Mouse (Mus musculus) layer of hippocampus, adult 6 months (tissue): ENCODE measurements around the gene Olfr325. TPM values are rescaled to one million over a fixed set of nuclear protein-coding genes. Genes with fewer than 3 reads are reported as not detected.

Experiments used
- long read RNA-seq, 2 experiments: library from polyadenylated mRNA; unstranded; transcript quantifications; one replicate each; pipeline ENCODE4 v2.0.0; 2019 to 2020
- polyA plus RNA-seq: library from polyadenylated mRNA; unstranded; fragments of <200 nt; fragmentation: Nextera tagmentation; gene quantifications from 2 replicates; pipeline ENCODE4 v1.2.3, GENCODE M21; 2021

The Olfr325 gene
- polyA plus RNA-seq: not detected in 2 replicates
- long read RNA-seq, experiment 1: 0 reads
- long read RNA-seq, experiment 2: 0 reads

GRCm38 (mm10) chr11:58577430-58577829, at the start of gene Olfr325:
Gene Olfr325 (plus strand): TSS chr11:58577730.

GRCm38 (mm10) chr11:58534736-58535135, 42.8 kb upstream of the Olfr325 start, which contains the start of gene Olfr330:
Gene Olfr330 (minus strand): TSS chr11:58534836.

DNA sequence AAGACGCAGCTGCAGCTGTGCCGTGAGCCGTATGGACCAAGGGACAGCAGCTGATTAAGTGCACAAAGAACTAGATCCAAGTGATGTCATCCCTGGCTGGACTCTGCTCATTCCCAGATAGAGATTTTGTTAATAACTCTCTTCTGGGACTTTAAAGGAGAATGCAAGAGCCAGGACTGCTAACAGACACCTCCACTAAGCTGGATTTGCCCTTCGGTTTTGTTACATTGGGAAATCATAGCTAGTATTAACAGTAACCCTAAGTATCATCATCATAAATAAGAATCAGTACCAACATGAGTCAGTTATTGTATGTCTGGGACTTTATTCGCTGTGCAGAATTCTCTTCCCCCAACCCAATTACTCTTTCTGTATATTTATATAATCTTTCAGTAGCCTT, 31.2 kb upstream of the Olfr325 start, which contains the start of gene Olfr329-ps:
TSS of gene Olfr329-ps (minus strand) at position 101 of the 400 bp plus-strand sequence.

GRCm38 (mm10) chr11:58555536-58555935, 22.0 kb upstream of the Olfr325 start, which contains the start of gene Olfr328:
Gene Olfr328 (minus strand): TSS chr11:58555636.

DNA sequence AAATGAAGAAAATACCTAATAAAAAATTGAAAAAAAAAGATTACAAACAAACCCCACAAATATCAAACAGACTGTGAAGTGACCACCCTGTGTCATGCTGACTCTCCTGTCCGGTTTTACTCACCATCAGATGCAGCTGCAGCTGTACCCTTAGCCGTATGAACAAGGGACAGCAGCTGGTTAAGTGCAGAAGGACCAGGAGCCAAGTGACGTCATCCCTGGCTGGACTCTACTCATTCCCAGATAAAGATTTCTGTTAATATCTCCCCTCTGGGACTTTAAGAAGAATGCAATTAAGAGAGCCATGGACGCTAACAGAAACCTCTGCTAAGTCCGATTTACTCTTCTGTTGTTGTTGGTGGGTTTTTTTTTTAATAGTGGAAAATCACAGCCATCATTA, 7.1 kb upstream of the Olfr325 start, which contains the start of gene Olfr224:
TSS of gene Olfr224 (minus strand) at position 149 of the 400 bp plus-strand sequence.

DNA sequence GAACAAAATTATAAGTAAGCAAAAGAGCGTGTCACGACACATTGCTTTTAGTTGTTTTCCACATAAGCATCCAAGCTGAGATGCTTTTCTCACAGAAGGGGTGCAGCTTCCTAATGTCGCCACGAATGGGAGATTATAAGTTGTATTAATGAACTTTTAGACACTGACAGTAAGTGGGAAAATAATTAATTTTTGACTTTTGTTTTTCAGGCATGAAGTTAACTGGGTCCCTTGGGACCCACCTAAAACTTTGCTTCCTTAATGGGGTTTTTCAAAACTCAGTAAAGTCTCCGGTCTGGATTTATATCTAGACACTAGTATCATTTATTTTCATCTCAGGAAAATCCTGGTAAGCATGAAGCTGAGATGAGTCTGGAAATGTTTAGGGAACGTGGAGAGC, 17.3 kb downstream of the Olfr325 start, which contains the start of gene Olfr324:
TSS of gene Olfr324 (plus strand) at position 301 of the 400 bp plus-strand sequence.

GRCm38 (mm10) chr11:58615975-58616374, 38.4 kb downstream of the Olfr325 start, which contains the start of gene 2210407C18Rik:
Gene 2210407C18Rik (minus strand): TSS chr11:58616075.

GRCm38 (mm10) chr11:58630401-58630800, 52.9 kb downstream of the Olfr325 start, which contains the start of gene Olfr323:
Gene Olfr323 (minus strand): TSS chr11:58630501.

Other genes starting within 250 kb of the Olfr325 start
- 30.0 and 30.5 TPM in 2 replicates for gene Zfp672, start 247.4 kb upstream of the Olfr325 start, polyA plus RNA-seq
- gene Sh3bp5l, start 247.0 kb upstream of the Olfr325 start, polyA plus RNA-seq: 15.5 and 17.7 TPM in 2 replicates
- gene Lypd8, start 198.7 kb upstream of the Olfr325 start, polyA plus RNA-seq: 0.18 TPM in 1 of 2 replicates, not detected in the other
- not detected in 2 replicates for gene 1810065E05Rik, start 156.6 kb upstream of the Olfr325 start, polyA plus RNA-seq
- not detected in 2 replicates for gene Gm12253, start 145.2 kb upstream of the Olfr325 start, polyA plus RNA-seq
- gene Lypd9, start 124.8 kb upstream of the Olfr325 start, polyA plus RNA-seq: not detected in 2 replicates
- gene Olfr30, start 115.5 kb upstream of the Olfr325 start, polyA plus RNA-seq: not detected in 2 replicates
- not detected in 2 replicates for gene Olfr332, start 85.2 kb upstream of the Olfr325 start, polyA plus RNA-seq
- not detected in 2 replicates for gene Olfr331, start 75.2 kb upstream of the Olfr325 start, polyA plus RNA-seq
- gene Olfr330, start 42.9 kb upstream of the Olfr325 start, polyA plus RNA-seq: not detected in 2 replicates
- gene Olfr329-ps, start 31.3 kb upstream of the Olfr325 start, polyA plus RNA-seq: not detected in 2 replicates
- gene Olfr328, start 22.1 kb upstream of the Olfr325 start, polyA plus RNA-seq: not detected in 2 replicates
- gene Olfr224, start 7.2 kb upstream of the Olfr325 start, polyA plus RNA-seq: not detected in 2 replicates
- not detected in 2 replicates for gene Olfr324, start 17.4 kb downstream of the Olfr325 start, polyA plus RNA-seq
- gene 2210407C18Rik, start 38.3 kb downstream of the Olfr325 start, polyA plus RNA-seq: not detected in 2 replicates
- not detected in 2 replicates for gene Olfr323, start 52.8 kb downstream of the Olfr325 start, polyA plus RNA-seq
- not detected in 2 replicates for gene Trim58, start 62.7 kb downstream of the Olfr325 start, polyA plus RNA-seq
- not detected in 2 replicates for gene Olfr322, start 81.1 kb downstream of the Olfr325 start, polyA plus RNA-seq
- gene Olfr320, start 103.4 kb downstream of the Olfr325 start, polyA plus RNA-seq: not detected in 2 replicates
- gene Olfr319, start 121.4 kb downstream of the Olfr325 start, polyA plus RNA-seq: not detected in 2 replicates
- not detected in 2 replicates for gene Olfr318, start 146.3 kb downstream of the Olfr325 start, polyA plus RNA-seq
- 0.09 and 0.13 TPM in 2 replicates for gene Olfr317, start 161.5 kb downstream of the Olfr325 start, polyA plus RNA-seq
- gene Olfr316, start 175.0 kb downstream of the Olfr325 start, polyA plus RNA-seq: 0.67 and 0.89 TPM in 2 replicates
- gene Olfr315, start 195.5 kb downstream of the Olfr325 start, polyA plus RNA-seq: not detected in 2 replicates
- not detected in 2 replicates for gene Olfr314, start 205.2 kb downstream of the Olfr325 start, polyA plus RNA-seq
- 28.9 and 30.2 TPM in 2 replicates for gene Fam183b, start 224.2 kb downstream of the Olfr325 start, polyA plus RNA-seq
- gene Olfr313, start 237.3 kb downstream of the Olfr325 start, polyA plus RNA-seq: not detected in 2 replicates